Mouse (Mus musculus): ENCODE results near the gene Gata5.

GRCm38 (mm10) chr2:180350700-180351099 is 16.2 kb upstream of the Gata5 start:
- TF ChIP-seq POLR2A (IDR thresholded peaks at IDR 0.05; ENCODE audit: borderline replicate concordance, insufficient read depth, low read length) (no peak), CTCF (IDR thresholded peaks at IDR 0.05; ENCODE audit: borderline replicate concordance, insufficient read depth, low read depth, low read length) (peak; percentile 52; the same call in 1 of the 2 replicates)
